Mouse (Mus musculus) forebrain, embryonic 15.5 days (tissue): ENCODE results near the gene Olfr1341. TPM values are rescaled to one million over a fixed set of nuclear protein-coding genes. Genes with fewer than 3 reads are reported as not detected.

Experiments used
- ATAC-seq: fragments of 200-750 bp; cut with Nextera tagmentation; replicated peaks from 2 replicates; pipeline ENCODE4 v1.8.0; 2017; ENCODE audit warnings: mild to moderate bottlenecking, moderate TSS enrichment, moderate library complexity
- H3K27ac ChIP-seq: fragments of 300-500 bp; sonication (generic); replicated peaks from 2 replicates; pipeline ENCODE4 v1.5.1; 2015; ENCODE audit warnings: mild to moderate bottlenecking, inconsistent platforms
- H3K27me3 ChIP-seq: fragments of 300-500 bp; sonication (generic); 2 replicates; pipeline ENCODE4 v1.6.1; 2015; ENCODE audit warnings: inconsistent platforms
- H3K36me3 ChIP-seq: fragments of 300-500 bp; sonication (generic); 2 replicates; pipeline ENCODE4 v1.6.1; 2015; ENCODE audit warnings: mild to moderate bottlenecking, inconsistent platforms
- H3K4me1 ChIP-seq: fragments of 300-500 bp; sonication (generic); 2 replicates; pipeline ENCODE4 v1.6.1; 2015; ENCODE audit warnings: inconsistent platforms
- H3K4me2 ChIP-seq: fragments of 300-500 bp; sonication (generic); replicated peaks from 2 replicates; pipeline ENCODE4 v1.6.1; 2015; ENCODE audit warnings: mild to moderate bottlenecking, inconsistent platforms
- H3K4me3 ChIP-seq: fragments of 300-500 bp; sonication (generic); 2 replicates; pipeline ENCODE4 v1.5.1; 2015; ENCODE audit warnings: mild to moderate bottlenecking, inconsistent platforms
- H3K9ac ChIP-seq: fragments of 300-500 bp; sonication (generic); replicated peaks from 2 replicates; pipeline ENCODE4 v1.6.1; 2015; ENCODE audit warnings: mild to moderate bottlenecking, inconsistent platforms
- H3K9me3 ChIP-seq: fragments of 300-500 bp; sonication (generic); 2 replicates; pipeline ENCODE4 v1.6.1; 2016; ENCODE audit warnings: inconsistent platforms
- WGBS: fragments of 180-500 bp; shearing (Covaris S2); methylation state at CpG from one replicate; pipeline ENCODE4 v1.1.7; 2015; ENCODE audit warnings: mixed read lengths; 5-methylcytosine and 5-hydroxymethylcytosine counted together
- polyA plus RNA-seq: library from polyadenylated mRNA; unstranded; fragments of >200 nt; fragmentation: Nextera tagmentation; extraction: Ambion mirVana; gene quantifications from 2 replicates; pipeline ENCODE4 v1.2.1, GENCODE M21; 2015

The Olfr1341 gene
- not detected in 2 replicates for polyA plus RNA-seq

- Histone ChIP-seq H3K27ac (no peak within 1 kb of the TSS), H3K36me3 (no peaks in the 10 kb centered on the region), H3K4me3 (no peak within 1 kb of the TSS), H3K9ac (no peak within 1 kb of the TSS), H3K9me3 (no peaks in the 10 kb centered on the region), H3K4me2 (no peak within 1 kb of the TSS), H3K27me3 (no peaks in the 10 kb centered on the region), H3K4me1 (no peaks in the 10 kb centered on the region)
- ATAC-seq, result no peak
- WGBS, result 78% methylated on average over 3 of the region's 3 CpGs
These were observed at the start of gene Olfr1341 for GRCm38 (mm10) chr4:118703223-118703622. Gene Olfr1341 (plus strand): TSS chr4:118703523.

GRCm38 (mm10) chr4:118658652-118659051, 44.7 kb upstream of the Olfr1341 start, which contains the start of gene Olfr62:
Gene Olfr62 (plus strand): TSS chr4:118658952.
- no peak within 1 kb of the TSS for H3K4me3 ChIP-seq
- H3K4me2 ChIP-seq, result no peak within 1 kb of the TSS
- no peaks in the 10 kb centered on the region for H3K27me3 ChIP-seq
- H3K4me1 ChIP-seq, result no peaks in the 10 kb centered on the region
- H3K9ac ChIP-seq, result no peak within 1 kb of the TSS
- no peaks in the 10 kb centered on the region for H3K9me3 ChIP-seq
- ATAC-seq, result no peak
- H3K27ac ChIP-seq, result no peak within 1 kb of the TSS
- H3K36me3 ChIP-seq, result no peaks in the 10 kb centered on the region

- WGBS, result 87% methylated on average over 2 of the region's 2 CpGs
- Histone ChIP-seq H3K4me2 (no peak overlapping the region), H3K4me3 (no peak overlapping the region)
These were observed 16.2 kb upstream of the Olfr1341 start for GRCm38 (mm10) chr4:118687086-118687485.

GRCm38 (mm10) chr4:118692412-118692973, 10.8 kb upstream of the Olfr1341 start, which contains the start of gene Olfr1342:
Gene Olfr1342 (minus strand): TSS chr4:118692756.
- no peaks in the 10 kb centered on the region for H3K36me3 ChIP-seq
- peaks cover 3% of the 10 kb centered on the region; the same call in 1 of the 2 replicates for H3K4me1 ChIP-seq
- no peak within 1 kb of the TSS for H3K4me2 ChIP-seq
- H3K27me3 ChIP-seq, result no peaks in the 10 kb centered on the region
- no peak within 1 kb of the TSS for H3K27ac ChIP-seq
- no peaks in the 10 kb centered on the region for H3K9me3 ChIP-seq
- no peak within 1 kb of the TSS for H3K9ac ChIP-seq
- no peak within 1 kb of the TSS for H3K4me3 ChIP-seq
- ATAC-seq, result no peak
- WGBS, result 47% methylated on average over 12 of the region's 12 CpGs

More at GRCm38 (mm10) chr4:118687086-118687485, 16.2 kb upstream of the Olfr1341 start:
- no peak for ATAC-seq
- Histone ChIP-seq H3K27ac (no peak overlapping the region), H3K36me3 (no peaks in the 10 kb centered on the region), H3K9ac (no peak overlapping the region), H3K27me3 (no peaks in the 10 kb centered on the region), H3K4me1 (no peaks in the 10 kb centered on the region), H3K9me3 (no peaks in the 10 kb centered on the region)

GRCm38 (mm10) chr4:118693812-118694211, 9.5 kb upstream of the Olfr1341 start:
- Histone ChIP-seq H3K9me3 (no peaks in the 10 kb centered on the region), H3K27ac (no peak overlapping the region), H3K4me1 (peaks cover 3% of the 10 kb centered on the region; the same call in 1 of the 2 replicates), H3K27me3 (no peaks in the 10 kb centered on the region), H3K36me3 (no peaks in the 10 kb centered on the region), H3K4me3 (no peak overlapping the region), H3K9ac (no peak overlapping the region), H3K4me2 (no peak overlapping the region)
- no peak for ATAC-seq
- WGBS, result 19% methylated on average over 2 of the region's 2 CpGs

GRCm38 (mm10) chr4:118708086-118708485, 4.8 kb downstream of the Olfr1341 start:
- no peak for ATAC-seq
- Histone ChIP-seq H3K9me3 (no peaks in the 10 kb centered on the region), H3K9ac (no peak overlapping the region), H3K36me3 (no peaks in the 10 kb centered on the region), H3K4me3 (no peak overlapping the region), H3K27ac (no peak overlapping the region), H3K4me1 (no peaks in the 10 kb centered on the region), H3K27me3 (no peaks in the 10 kb centered on the region), H3K4me2 (no peak overlapping the region)
- 84% methylated on average over 5 of the region's 5 CpGs for WGBS

- H3K4me2 ChIP-seq, result no peak overlapping the region
- no peaks in the 10 kb centered on the region for H3K36me3 ChIP-seq
- no peaks in the 10 kb centered on the region for H3K4me1 ChIP-seq
- 15% methylated on average over 1 of the region's 1 CpGs for WGBS
- H3K9me3 ChIP-seq, result no peaks in the 10 kb centered on the region
- no peaks in the 10 kb centered on the region for H3K27me3 ChIP-seq
- H3K4me3 ChIP-seq, result no peak overlapping the region
- ATAC-seq, result no peak
- H3K9ac ChIP-seq, result no peak overlapping the region
- H3K27ac ChIP-seq, result no peak overlapping the region
These were observed 8.3 kb downstream of the Olfr1341 start for GRCm38 (mm10) chr4:118711656-118712055.

- H3K36me3 ChIP-seq, result no peaks in the 10 kb centered on the region
- H3K4me1 ChIP-seq, result no peaks in the 10 kb centered on the region
- H3K27ac ChIP-seq, result no peak within 1 kb of the TSS
- ATAC-seq, result no peak
- no peaks in the 10 kb centered on the region for H3K9me3 ChIP-seq
- H3K9ac ChIP-seq, result no peak within 1 kb of the TSS
- H3K4me3 ChIP-seq, result no peak within 1 kb of the TSS
- H3K27me3 ChIP-seq, result no peaks in the 10 kb centered on the region
- H3K4me2 ChIP-seq, result no peak within 1 kb of the TSS
These were observed 16.5 kb downstream of the Olfr1341 start, which contains the start of gene Olfr1340 for GRCm38 (mm10) chr4:118719838-118720237. Gene Olfr1340 (plus strand): TSS chr4:118720138.

GRCm38 (mm10) chr4:118721742-118722483, 18.6 kb downstream of the Olfr1341 start:
- H3K4me3 ChIP-seq, result no peak overlapping the region
- 55% methylated on average over 10 of the region's 10 CpGs for WGBS
- H3K27ac ChIP-seq, result no peak overlapping the region
- no peaks in the 10 kb centered on the region for H3K9me3 ChIP-seq
- no peaks in the 10 kb centered on the region for H3K27me3 ChIP-seq
- no peak overlapping the region for H3K4me2 ChIP-seq
- no peak for ATAC-seq
- H3K9ac ChIP-seq, result no peak overlapping the region
- H3K36me3 ChIP-seq, result no peaks in the 10 kb centered on the region
- H3K4me1 ChIP-seq, result no peaks in the 10 kb centered on the region

GRCm38 (mm10) chr4:118731875-118732274, 28.6 kb downstream of the Olfr1341 start, which contains the start of gene Olfr1339:
Gene Olfr1339 (plus strand): TSS chr4:118732175.
- Histone ChIP-seq H3K36me3 (no peaks in the 10 kb centered on the region), H3K4me1 (no peaks in the 10 kb centered on the region), H3K9ac (no peak within 1 kb of the TSS), H3K27me3 (no peaks in the 10 kb centered on the region), H3K4me2 (no peak within 1 kb of the TSS), H3K9me3 (no peaks in the 10 kb centered on the region), H3K27ac (no peak within 1 kb of the TSS), H3K4me3 (no peak within 1 kb of the TSS)
- ATAC-seq, result no peak
- WGBS, result 85% methylated on average over 1 of the region's 1 CpGs

GRCm38 (mm10) chr4:118739574-118739973, 36.3 kb downstream of the Olfr1341 start:
- Histone ChIP-seq H3K4me2 (no peak overlapping the region), H3K36me3 (no peaks in the 10 kb centered on the region), H3K4me3 (no peak overlapping the region), H3K4me1 (no peaks in the 10 kb centered on the region), H3K9me3 (no peaks in the 10 kb centered on the region), H3K27me3 (0 out of 2 replicates have a peak, but pooled peaks cover 3% of the 10 kb centered on the region), H3K27ac (no peak overlapping the region), H3K9ac (no peak overlapping the region)
- WGBS, result 52% methylated on average over 3 of the region's 3 CpGs
- ATAC-seq, result no peak

- H3K27ac ChIP-seq, result no peak overlapping the region
- H3K9ac ChIP-seq, result no peak overlapping the region
- H3K4me2 ChIP-seq, result peak overlapping the region; percentile 10; the same call in 1 of the 2 replicates
- WGBS, result 6% methylated on average over 11 of the region's 11 CpGs
- H3K27me3 ChIP-seq, result 0 out of 2 replicates have a peak, but pooled peaks cover 3% of the 10 kb centered on the region
- no peak overlapping the region for H3K4me3 ChIP-seq
- no peak for ATAC-seq
- H3K9me3 ChIP-seq, result no peaks in the 10 kb centered on the region
- H3K4me1 ChIP-seq, result no peaks in the 10 kb centered on the region
- H3K36me3 ChIP-seq, result no peaks in the 10 kb centered on the region
These were observed 37.8 kb downstream of the Olfr1341 start for GRCm38 (mm10) chr4:118740988-118741698.
